Mouse (Mus musculus) spleen, embryonic (tissue): ENCODE results near the gene Trim54.

Experiments
- CTCF ChIA-PET: fragments of 350-600 bp; sonication (Branson Sonifier 250); formaldehyde crosslinking; loops from one replicate; lab custom pipeline; 2022; lab: Charles Lee

Gene Trim54

DNA sequence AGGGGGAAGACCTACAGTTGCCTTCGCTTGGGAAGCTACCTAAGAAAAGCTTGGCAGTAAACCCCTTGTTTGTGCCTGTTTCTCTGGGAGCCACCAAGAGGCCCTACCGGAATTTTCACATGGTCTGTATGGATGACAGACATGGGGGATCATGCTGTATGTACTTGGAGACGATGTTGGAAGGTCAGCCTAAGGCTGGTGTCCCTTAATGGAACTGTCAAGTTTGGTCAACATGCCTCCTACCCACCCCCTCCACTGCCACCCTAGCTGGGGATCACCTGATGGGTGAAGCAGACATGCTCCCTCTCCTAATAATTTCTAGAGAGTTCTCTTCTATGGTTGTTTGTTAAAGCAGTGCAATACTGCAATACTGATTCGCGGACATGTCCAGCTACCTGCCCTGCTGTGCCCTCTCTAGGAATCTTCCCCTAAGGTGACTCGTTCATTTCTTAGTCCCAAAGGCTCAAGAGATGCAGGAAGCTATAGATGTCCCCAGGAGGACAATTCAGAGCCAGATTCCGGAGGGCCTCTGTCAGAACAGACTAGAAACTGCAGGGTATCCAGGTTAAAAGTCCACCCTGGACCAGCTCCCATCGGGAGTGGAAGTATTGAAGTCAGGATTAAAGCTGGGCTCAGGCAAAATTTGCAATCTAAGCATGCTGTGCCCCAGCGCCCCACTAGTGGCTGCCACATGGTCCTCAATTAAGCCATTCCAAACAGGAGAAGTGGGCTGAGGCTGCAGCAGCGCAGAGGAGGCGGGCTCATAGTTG is 20.6 kb upstream of the Trim54 start:
- CTCF ChIA-PET = no interaction called here

DNA sequence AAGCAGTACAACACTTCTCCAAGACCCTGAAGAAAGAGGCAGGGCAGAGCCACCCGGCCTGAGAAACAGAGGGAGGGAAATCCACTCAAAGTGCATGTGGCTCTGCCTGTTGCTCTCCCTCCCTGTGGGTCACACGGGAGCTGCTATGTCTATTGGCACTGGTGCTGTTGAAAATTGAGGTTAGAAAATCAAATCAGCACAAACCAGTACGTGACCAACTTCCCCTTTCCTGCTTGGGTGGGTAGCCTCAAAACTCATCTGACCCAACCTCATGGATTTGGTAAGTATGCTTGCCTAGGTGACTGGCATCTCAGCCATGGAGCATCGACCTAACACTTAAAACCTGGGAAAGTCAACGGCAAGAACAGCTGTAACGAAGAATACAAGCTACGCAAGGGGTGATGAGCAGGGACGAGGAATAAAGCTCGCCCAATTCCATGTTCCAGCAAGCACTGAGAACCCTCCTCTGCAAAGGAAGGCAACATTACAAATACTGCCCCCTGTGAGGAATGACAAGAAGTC is 10.6 kb upstream of the Trim54 start, which contains the start of gene Dnajc5g:
Dnajc5g (plus strand) TSS at position 472 of the 522 bp plus-strand sequence.
- CTCF ChIA-PET = no interaction called here

DNA sequence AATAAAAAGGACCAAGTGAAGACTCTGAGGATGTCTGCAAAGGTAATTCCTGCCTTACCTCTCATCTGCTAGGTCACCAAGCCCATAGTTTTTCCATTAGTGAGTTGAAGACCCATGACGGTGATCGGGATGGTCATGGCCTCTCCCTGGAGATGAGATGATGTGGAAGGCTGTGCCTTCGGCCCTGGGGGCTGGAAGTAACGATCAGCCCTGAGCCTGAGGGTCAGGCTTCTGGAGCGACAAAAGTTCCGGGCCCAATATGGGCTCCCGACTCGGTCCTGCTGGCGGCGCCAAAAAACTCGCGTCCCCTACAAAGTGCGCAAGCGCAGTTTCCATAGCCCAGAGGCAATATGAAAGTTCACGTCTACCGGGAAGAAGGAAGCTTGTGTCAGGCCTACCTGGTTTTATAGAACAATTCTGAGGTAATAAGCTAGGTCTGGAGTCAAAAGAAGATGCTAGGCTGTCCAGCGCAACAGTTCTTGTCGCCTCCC is 8.5 kb upstream of the Trim54 start, which contains the start of gene Slc30a3:
Slc30a3 (minus strand) TSS at position 238 of the 491 bp plus-strand sequence.
- CTCF ChIA-PET = no interaction called here

DNA sequence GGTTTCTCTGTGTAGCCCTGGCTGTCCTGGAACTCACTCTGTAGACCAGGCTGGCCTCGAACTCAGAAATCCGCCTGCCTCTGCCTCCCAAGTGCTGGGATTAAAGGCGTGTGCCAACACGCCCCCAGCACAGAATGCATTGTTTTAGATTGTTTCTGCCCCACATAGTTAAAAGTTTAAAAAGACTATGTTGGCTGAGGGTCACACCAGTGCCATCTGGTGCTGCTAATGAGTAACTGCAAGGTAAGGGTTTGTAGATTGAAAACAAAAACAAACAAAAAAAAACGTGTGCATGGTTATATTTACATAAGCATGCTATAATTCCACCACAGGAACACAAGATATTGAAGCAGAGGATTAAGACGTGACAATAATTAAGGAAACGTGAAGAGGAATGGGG is 5.7 kb upstream of the Trim54 start:
- CTCF ChIA-PET = interaction anchor here (0.6 kb wide), 1 partner anchor 180 kb away, joined by 4 read pairs; no protein-coding TSS in a partner anchor

DNA sequence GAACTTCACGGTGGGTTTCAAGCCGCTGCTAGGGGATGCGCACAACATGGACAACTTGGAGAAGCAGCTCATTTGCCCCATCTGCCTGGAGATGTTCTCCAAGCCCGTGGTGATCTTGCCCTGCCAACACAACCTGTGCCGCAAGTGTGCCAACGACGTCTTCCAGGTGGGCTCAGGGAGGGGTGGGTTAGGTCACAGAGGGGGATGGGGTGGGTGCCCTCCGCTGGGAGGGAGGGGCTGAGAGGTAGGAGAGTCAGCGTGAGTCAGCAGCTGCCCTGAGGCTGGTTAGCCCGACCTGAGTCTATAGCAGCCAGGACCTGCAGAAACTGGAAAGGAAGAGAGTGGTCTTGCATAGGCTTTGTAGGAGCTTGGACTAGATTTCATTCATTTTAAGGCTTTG is 400 bp downstream of the Trim54 start:
- CTCF ChIA-PET = no interaction called here

DNA sequence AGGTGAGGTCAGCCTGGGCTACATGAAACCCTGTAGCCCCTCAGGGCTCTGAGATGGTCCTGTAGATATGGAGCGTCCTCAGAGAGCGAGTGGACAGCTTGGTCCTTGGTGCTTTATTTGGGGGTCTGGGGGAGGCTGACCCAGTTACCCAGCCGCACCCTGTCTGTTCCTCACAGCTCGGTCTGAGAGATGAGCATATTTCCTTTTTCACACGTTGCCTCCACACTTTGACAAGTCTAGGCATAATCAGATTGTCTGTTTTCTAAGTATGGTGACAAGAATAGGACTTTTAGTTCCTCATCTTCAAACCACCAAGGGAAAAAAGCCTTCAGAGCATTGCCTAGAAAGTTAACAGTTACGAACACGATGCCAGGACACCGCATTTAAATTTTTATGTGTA is 4.6 kb downstream of the Trim54 start:
- CTCF ChIA-PET = no interaction called here

DNA sequence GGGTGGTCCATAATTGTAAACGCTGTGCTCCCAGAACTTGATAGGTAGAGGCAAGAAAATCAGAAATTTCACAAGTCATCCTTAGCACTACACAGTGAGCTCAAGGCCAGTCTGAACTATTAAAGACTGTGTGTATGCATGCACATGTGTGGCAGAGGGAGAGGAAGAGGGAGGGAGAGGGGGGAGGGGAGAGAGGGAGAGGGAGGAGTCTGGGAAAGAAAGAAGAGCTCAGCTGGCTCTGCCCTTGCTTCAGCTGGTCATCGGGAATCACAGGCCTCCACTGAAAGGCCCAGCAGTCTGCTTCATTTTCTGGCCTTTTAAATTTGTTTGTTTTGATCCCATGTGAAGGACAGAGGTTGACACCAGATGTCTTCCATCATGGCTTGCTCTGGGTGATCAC is 7.0 kb downstream of the Trim54 start:
- CTCF ChIA-PET = no interaction called here

DNA sequence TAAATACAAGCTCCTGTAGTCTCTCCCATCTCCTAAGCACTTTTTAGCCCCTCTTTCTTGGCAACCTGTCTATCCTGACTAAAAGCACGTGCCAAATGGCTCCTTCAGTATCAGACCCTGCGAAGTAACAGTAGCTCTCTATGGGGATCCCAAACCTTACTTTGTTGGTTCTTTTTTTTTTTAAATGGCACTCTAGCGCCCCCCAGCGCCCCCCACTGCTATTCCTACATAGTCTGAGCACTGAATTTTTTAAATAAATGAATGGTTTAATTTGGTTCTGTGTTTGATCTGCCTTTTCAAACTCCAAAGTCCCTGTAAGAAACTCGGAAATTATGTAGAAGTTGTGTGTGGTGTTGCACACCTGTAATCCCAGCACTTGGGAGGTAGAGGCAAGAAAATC is 9.5 kb downstream of the Trim54 start:
- CTCF ChIA-PET = interaction anchor here (0.7 kb wide), 1 partner anchor 1757 kb away, joined by 3 read pairs; no protein-coding TSS in a partner anchor

DNA sequence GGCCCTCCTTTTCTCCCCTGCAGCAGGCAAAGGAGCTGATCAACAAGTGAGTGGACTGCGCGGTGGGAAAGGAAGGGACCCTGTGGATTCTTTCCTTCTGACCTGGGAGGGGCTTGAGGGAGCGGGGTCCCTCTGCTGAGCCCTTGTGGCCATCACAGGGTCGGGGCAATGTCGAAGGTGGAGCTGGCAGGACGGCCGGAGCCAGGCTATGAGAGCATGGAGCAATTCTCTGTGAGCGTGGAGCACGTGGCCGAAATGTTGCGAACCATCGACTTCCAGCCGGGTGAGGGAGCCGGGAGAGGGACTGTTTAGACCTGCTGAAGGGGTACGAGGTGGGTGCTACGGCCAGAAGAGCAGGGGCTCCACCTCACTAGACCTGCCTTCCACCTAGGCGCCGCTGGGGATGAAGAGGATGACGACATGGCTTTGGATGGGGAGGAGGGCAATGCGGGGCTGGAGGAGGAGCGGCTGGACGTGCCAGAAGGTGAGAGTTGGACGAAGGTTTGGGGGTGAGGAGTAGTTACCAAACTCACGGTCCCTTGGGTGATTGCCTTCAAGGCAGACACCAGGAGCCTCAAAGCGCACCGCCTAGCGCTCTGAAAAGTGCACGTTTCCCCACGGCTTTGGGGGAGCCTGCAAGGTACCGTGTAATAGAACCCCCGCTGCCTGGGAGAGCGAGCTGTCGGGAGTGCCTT is 20.4 kb downstream of the Trim54 start:
- CTCF ChIA-PET = no interaction called here

DNA sequence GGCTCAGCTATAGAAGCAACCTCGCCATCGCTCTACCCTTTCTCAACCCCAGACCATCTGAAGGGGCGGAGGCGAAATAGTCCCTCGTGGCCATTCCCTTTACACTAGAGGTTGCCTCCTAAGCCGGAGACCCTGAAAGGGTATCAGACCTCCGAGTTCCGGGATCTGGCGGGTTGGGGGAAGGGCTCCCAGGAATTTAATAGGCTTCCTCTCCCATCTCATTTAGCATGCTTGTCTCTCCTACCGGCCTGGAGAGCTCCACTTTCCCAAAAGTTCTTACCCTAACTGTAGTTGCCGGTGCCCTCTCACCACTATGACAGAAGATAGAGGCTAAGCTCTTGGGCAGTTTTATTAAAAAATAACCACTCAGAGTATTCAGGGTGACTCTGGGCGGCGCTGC is 21.1 kb downstream of the Trim54 start:
- CTCF ChIA-PET = no interaction called here

DNA sequence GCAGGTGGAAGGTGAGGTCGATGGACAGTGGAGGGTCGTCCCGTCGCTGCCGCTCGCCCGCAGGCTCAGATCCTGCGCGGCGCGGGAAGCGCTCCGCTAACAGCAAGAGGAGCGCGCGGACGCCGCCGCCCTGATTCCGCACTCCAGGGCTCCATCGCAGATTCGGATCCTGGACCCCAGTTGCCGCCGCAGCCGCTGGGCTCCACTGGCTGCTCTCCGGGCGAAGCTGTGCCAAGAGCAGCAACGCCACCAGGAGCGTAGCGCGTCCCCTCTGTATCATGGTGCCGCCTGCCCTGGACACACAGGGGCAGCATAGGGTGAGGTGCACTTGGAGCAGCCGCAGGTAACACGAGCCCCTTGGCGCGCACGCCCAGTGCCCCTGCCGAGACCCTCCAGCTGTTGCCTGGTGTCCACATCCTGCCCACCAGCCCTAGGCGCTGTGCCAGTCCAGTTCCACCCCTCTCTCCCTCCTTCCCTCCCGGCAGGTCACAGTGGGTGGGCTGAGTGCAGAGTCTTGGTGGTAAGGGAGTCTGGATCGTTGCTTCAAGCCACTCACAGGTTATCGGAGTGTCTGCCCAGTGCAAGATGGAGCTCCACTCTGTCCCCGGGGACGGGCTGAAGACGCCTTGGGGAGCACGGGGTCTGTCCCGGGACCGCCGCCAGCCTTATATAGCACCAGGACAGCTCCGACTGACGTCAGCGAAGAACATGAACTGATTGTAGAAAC is 21.9 kb downstream of the Trim54 start, which contains the start of gene Ucn:
Ucn (minus strand) TSS at position 589 of the 727 bp plus-strand sequence.
- CTCF ChIA-PET = no interaction called here

DNA sequence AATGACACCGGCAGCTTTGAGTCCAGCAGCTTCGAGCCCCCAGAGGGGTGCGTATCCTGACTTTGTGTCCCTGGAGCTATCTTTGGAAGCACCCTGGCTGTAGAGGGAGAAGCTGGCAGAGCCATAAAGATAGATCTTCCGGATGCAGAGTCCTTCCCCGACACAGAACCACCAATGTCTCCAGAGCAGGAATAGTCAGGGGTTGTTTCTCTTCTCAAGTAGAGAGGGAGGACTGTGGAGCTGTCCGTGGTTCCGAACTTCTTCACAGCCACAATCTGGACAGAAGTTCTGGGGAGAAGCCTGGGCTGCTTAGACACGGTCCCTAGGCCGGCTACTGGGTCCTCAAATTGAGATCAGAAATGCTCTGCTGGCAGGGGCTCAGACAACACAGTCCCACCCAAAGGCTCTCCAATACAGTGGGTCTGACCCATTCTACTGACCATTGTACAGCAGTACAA is 22.5 kb downstream of the Trim54 start:
- CTCF ChIA-PET = no interaction called here

DNA sequence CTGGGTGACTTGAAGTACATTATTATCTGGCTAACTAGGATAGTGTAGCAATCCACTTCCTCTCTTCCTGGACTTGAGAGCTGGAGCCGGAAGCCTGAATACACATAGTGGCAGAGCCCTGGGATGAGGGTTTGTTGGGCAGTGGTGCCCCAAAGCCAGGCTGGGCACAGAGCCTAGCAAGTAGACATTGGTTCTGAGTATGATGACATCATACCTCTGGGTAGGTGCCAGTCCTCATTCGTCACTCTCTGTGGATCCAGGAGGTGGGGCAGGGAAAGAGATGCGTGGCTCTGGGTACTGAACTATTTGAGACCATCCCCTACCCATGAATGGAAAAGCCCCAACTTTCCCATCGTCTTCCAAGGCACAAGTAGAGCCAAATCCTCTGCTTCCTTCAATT is 33.3 kb downstream of the Trim54 start:
- CTCF ChIA-PET = no interaction called here

DNA sequence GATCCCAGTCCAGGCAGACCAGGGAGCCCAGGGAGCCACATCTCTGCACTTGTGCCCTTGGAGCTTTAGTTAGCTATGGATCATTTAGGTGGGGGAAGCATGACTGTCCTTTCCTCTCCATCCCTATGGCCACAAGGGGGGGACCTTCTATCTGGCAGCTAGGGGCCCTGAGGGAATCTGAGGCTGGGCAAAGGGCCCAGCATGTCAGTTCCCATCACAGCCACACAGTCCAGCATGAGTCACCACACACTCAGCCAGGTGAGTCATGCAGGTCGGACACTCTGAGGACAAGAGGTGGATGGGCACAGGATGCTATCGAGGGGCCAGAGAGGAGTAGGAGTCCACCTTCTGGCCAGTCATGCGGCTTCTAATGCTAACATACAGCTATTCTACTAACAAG is 35.2 kb downstream of the Trim54 start:
- CTCF ChIA-PET = no interaction called here

DNA sequence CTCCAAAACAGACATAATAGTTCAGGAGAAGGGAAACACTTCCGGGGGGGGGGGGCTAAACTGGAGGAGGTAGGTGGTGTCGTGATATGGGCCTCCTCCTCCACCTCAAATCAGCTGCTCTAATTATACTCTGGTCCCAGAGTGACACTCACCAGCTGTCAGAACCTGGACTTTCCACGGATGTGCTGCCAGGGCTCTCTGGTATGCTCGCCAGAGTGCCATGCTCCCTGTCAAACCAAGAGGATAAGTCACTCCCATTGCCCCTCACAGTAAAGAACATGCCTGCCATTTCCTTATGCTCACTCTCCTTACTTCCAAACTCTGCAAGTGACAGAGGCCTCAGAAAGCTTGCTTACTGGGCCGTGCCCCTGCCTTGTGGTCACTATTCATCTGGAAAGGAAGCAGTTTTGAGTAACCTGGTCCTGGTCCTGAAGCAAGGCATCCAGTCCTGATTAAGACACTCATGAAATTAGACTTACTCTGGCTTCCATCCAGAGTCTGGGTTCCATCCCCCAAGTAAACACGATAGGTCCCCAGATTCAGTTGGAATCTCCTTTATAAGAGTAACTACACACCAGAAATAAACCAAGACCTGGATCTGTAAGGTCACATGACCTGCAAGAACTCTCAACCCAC is 37.1 kb downstream of the Trim54 start:
- CTCF ChIA-PET = interaction anchor here (0.6 kb wide), 2 partner anchors 125 to 175 kb away, joined by 3 read pairs; no protein-coding TSS in a partner anchor

DNA sequence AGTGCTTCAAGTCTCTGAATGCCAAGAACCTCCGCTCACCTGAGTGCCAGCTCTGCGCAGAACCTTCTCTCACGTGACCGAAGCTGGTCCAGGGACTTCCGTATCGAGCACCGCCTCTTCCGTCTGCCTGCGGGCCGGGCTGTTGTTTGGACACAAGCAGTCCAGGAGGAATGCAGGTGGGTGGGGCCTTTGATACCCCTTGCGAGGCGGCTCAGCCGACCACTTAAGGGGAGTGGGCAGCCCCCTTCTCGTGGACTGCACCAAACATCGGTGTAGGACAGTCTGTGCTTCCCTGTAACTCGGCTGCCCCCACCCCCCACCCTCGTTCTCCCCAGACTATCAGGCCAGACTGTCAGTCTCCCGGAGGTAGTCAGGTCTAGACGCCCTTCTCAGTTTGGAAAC is 37.6 kb downstream of the Trim54 start, which contains the start of gene Mpv17:
Mpv17 (minus strand) TSS at position 100 of the 402 bp plus-strand sequence.
- CTCF ChIA-PET = no interaction called here

DNA sequence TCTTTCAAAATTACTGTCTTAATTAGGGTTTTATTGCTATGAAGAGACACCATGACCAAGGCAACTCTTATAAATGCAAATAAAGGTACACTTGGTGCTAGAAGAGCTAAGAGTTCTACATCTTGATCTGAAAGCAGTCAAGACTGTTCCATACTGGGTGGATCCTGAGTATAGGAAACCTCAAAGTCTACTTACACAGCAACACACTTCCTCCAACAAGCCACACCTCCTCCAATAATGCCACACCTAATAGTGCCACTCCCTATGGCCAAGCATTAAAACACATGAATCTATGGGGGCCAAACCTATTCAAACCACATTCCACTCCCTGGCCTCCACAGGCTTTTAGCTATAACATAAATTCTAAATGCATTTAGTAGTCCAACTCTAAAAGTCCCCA is 46.0 kb downstream of the Trim54 start:
- CTCF ChIA-PET = interaction anchor here (0.5 kb wide), 1 partner anchor 60 kb away, joined by 3 read pairs; no protein-coding TSS in a partner anchor

DNA sequence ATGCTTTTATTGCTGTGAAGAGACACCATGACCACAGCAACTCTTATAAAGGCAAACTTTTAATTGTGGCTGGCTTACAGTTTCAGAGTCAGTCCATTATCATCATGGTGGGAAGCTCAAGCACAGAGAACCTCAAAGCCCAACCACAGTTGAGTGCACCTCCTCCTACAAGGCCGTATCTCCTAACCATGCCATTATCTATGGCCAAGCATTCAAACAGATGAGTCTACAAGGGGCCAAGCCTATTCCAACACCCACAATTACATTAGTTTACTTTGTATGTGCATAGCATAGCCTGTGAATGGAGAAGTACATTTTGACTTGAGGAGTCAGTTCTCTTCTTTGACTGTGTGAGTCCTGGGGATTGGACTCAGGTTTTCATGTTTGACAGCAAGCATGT is 48.4 kb downstream of the Trim54 start:
- CTCF ChIA-PET = no interaction called here

DNA sequence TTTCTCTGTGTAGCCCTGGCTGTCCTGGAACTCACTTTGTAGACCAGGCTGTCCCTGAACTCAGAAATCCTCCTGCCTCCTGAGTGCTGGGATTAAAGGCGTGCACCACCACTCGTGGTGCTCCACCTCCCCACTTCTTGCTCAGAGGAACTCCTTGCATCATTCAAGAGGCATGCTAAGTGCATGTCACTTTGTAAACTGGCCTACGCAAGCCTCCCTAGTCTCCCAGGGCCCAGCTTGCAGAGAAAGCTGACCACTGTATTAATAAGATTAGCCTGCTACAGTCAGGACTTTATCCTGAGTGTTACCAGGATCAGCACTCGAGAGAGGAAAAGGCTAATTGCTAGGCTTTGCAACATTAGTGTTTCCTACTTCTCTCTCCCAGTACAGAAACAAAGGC is 52.1 kb downstream of the Trim54 start:
- CTCF ChIA-PET = no interaction called here

DNA sequence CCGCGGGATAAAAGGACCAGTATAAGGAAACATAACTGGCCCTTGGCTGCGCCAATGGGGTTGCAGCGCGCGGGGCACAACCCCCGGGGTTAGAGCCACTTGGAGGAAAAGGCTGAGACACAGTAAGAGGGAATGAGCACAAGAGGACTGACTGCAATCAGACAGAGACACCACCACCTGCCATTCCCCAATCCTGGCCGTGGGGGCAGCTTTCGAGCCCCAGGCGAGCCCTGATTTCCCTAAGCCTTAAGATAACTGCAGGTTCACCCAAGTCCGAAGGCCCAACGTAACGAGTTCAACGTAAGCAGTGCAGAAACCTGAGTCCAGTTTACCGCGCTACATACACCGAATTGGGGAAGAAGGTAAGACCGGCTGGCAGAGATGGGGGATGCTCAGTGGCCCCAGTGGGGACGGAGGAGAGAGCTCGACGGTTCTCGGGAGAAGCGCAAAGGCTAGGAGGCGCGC is 62.8 kb downstream of the Trim54 start:
- CTCF ChIA-PET = interaction anchor here (0.8 kb wide), 1 partner anchor 111 kb away, joined by 3 read pairs; no protein-coding TSS in a partner anchor
